Mouse (Mus musculus) kidney, adult 9 months (tissue): ENCODE results near the gene Actrt1.

ENCODE experiments used
- DNase-seq: peaks from one replicate; pipeline ENCODE4 v3.0.0; 2022

Actrt1 gene

DNA sequence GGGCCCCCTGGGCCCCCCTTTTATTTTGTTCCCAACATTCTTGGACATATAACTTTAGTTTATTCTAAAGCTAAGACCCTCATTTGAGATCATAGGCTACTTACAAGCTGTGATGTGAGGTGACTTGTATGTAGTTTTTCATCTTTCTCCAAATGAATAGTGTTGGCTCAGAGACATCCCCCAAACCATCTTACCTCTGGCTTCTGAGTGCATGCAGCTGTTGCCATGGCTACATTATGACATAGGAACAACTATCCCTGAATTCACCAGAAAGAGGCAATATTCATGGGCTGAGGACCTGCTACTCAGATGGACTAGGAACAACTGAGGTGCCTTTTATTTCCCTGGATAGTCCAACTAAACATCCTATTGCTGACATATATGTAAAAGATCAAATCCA, at the start of gene Actrt1:
Actrt1 (plus strand) TSS at position 301 of the 400 bp plus-strand sequence.
- no peak for DNase-seq

DNA sequence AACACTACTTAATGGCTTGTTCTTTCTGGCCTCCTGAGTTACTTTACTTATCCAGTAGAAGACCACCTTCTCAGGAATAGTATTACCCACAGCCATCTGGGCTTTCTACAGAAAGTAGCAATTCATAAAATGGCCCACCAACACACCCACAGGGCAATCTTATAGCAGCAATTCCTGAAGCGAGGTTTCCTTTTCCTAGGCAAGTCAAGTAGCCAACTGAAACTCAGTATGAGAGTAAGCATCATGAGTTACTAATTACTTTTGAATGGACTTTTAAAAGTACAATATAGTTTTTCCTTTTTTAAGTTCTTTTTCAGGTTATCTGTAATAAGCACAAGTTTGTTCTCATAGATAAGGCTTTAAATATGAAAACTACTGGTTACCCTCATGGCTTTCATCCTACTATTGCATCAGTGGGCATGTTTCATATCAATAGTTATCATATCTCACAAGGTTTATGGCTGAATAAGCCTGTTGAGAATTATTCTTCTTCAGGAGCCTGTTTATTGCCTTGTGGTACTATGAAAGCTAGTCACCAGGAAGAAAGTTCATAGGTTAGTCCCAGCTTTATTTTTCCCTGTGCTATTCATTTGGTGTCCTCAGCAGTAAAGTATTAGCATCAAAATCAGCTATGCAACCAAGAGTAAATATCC, 2.8 kb downstream of the Actrt1 start:
- DNase-seq, result no peak
